Mouse (Mus musculus): Measurements from ENCODE around the gene Ulk4.

- no peak for TF ChIP-seq CTCF (IDR thresholded peaks at IDR 0.05; ENCODE audit: low read depth)
- TF ChIP-seq EP300 (IDR thresholded peaks at IDR 0.05; ENCODE audit: low read depth): no peak
Measured at GRCm38 (mm10) chr9:121011540-121011939, 265.5 kb downstream of the Ulk4 start.
